Mouse (Mus musculus) heart, postnatal 25 days (tissue): ENCODE data around the gene Sdk2. TPM values are rescaled to one million over a fixed set of nuclear protein-coding genes. Genes with fewer than 3 reads are reported as not detected.

ENCODE experiments used
- DNase-seq: peaks from one replicate; pipeline ENCODE4 v3.0.0; 2022; ENCODE audit warnings: low spot score
- intact Hi-C: fragments of 180-260 bp; cut with DNase I; formaldehyde crosslinking; loops from one replicate; pipeline ENCODE4 v1.15.1; 2025
- total RNA-seq, 2 experiments: library from RNA; stranded (reverse); gene quantifications; 2 replicates each; pipeline ENCODE4 v1.2.3; 2021

Sdk2 gene
- total RNA-seq, 2 experiments from 2014 or later: 1.2 to 2.0 TPM

DNA sequence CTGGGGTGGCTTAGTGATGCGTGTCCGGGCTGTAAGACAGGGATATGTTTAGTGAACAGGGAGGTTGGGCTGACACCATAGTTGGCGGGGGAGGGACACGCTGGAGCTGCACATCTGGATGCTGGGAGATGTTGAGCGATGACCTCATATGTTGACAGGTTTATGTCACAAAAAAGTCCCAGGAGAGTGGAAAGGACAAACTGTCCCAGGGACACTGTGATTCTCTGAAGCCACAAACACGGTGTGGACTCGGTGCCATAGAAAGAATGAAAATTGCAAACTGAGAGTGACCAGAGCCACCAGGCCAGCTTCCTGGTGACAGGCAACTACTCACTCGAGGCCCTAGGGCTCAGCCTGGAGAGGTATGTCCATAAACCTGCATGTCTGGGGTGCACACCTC, 199.8 kb downstream of the Sdk2 start:
- intact Hi-C loops: loop anchor here (5.0 to 10.0 kb wide), 2 partner anchors 200 to 608 kb away; partner anchors contain the start of gene Sdk2

DNA sequence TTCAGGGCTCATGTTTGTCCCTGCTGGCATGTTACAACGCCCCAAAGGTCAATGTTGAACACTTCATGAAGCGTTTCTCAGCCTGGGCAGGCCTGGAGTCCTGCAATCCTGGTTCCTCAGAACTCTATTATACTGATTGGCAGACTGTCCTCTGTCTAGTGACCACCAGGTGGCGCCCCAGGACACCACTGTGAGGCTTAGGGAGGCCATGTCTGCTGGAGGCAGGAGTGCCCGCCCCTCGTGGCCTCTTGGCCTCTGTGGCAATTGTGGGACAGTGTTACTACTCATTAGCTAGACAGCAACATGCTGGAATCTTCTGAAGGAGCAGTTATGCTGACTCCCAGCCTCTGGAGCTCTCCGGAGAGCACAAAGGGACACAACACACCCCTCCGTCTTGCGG, 201.2 kb downstream of the Sdk2 start:
- DNase-seq: peak; percentile 53
- intact Hi-C loops: loop anchor here (1.0 to 10.0 kb wide), 4 partner anchors 202 to 771 kb away; partner anchors contain the start of gene Sdk2

More for the DNA sequence above, 199.8 kb downstream of the Sdk2 start:
- DNase-seq: no peak

GRCm38 (mm10) chr11:113863408-113863807, 203.4 kb downstream of the Sdk2 start:
- DNase-seq: no peak
- intact Hi-C loops: loop anchor here (10.0 kb wide), 1 partner anchor 611 kb away; no protein-coding TSS in a partner anchor

GRCm38 (mm10) chr11:113855661-113856060, 211.2 kb downstream of the Sdk2 start:
- DNase-seq: no peak
- intact Hi-C loops: no loop called here

DNA sequence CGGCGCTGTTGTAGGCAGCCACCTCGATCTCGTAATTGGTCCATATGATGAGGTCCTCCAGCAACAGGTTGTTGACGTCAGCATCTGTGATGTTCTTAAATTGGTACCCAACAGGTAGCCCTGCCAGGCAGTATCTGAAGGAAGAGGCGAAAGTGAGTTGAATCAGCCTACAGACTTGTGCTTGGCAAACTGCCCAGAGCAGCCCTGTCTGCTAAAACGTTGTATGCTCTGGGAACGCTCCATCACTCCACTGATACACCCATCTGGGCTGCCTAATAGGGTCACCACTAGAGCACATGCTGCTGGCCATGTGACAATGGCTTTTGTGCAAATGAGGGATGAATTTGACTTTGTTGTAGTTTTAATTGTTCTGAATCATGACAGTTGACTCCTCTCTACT, 215.1 kb downstream of the Sdk2 start:
- DNase-seq: no peak
- intact Hi-C loops: no loop called here

DNA sequence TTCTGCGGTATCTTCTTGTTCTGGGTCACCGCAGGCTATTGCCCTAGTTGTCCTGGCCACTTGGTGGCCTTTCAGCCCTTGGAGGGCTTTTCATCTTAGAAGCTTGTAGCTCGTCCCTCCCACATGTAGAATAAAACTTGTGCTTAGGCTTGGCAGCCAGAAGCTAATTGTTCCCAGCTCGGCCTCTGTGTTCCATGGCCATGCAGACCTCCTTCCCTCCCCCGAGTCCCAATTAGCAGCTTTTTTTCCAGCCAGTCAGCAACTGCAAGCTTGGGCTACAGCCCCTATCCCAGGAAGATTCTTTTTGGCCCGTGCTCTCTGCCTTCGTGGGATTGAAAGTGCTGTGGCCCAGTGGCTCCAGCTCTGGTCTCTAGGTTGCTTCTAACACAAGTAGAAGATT, 217.5 kb downstream of the Sdk2 start:
- intact Hi-C loops: no loop called here
- no peak for DNase-seq

DNA sequence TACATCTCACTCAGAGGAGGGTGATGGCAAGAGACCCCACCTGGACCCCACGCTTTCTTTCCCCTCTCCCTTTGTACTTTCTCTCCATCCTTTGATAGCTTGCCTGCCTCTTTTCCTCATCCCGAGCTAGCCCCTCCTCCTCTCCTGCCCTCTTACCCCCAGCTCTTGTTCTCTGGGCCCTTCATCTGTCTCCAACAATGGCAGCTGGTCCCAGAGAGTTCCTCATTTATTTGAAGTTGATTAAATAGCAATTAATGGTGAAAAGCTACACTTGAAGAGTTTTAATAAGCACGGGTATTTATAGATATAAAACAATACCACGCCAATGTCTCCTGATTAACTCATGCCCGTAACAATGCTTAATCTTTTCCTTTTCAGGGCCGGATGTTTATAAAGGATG, 222.9 kb downstream of the Sdk2 start:
- intact Hi-C loops: no loop called here
- DNase-seq: no peak

DNA sequence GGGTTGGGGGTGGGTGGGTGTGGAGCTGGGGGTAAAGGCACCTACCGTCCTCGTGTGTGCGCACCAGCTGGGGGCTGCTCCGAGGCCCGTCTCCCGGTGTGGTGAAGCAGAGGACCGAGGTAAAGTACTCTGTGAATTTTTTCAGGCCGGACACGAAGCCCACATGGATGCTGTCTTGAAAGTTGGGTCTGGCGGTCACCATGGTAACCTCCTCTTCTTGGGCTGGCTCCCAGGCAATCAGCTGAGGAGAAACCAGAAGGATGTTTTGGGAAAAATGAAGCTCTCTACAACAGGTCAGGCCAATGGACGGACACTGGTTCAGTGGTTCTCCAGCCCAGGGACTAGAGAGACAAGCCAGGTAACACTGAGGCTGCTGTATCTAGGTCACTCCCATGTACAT, 224.0 kb downstream of the Sdk2 start:
- no peak for DNase-seq
- intact Hi-C loops: no loop called here

DNA sequence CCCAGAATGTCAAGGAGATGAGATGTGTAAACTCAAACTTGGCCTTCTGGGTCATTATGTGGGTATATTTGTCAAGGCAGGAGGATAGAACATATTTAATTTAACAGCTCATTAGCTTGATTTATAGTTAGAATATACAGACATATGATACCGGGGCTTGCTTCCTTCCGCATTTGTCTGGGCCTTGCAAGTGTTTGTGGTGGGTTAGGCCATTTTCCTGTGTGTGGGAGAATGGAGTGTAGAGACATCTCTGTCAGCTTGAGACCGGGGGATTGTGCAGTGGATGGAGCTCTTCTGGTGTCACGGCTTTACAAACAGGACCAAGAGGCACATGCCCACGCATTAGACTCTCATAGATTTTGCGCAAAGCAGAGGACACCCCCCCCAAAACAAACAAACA, 235.2 kb downstream of the Sdk2 start:
- intact Hi-C loops: no loop called here
- no peak for DNase-seq

- no peak for DNase-seq
- intact Hi-C loops: no loop called here
Measured at GRCm38 (mm10) chr11:113828081-113828554, 238.7 kb downstream of the Sdk2 start.

DNA sequence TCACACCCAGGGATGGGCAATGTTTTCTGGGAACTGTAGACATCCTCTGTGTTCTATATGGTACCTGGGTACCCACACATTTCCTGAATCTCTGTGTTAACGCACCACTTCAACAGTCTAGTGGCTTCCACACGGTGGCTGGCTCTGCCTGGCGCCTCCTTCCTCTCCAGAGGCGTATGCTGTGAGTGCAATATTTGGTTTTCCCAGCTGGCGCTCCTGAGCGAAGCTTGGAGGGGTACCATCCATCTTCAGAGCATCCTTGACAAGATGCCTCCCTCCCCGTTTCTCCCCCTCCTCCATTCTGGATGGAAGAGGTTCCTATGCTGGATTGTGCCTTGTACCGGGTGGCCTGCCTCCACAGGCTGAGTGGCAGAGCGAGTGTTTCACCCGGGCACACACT, 246.8 kb downstream of the Sdk2 start:
- intact Hi-C loops: no loop called here
- DNase-seq: no peak

DNA sequence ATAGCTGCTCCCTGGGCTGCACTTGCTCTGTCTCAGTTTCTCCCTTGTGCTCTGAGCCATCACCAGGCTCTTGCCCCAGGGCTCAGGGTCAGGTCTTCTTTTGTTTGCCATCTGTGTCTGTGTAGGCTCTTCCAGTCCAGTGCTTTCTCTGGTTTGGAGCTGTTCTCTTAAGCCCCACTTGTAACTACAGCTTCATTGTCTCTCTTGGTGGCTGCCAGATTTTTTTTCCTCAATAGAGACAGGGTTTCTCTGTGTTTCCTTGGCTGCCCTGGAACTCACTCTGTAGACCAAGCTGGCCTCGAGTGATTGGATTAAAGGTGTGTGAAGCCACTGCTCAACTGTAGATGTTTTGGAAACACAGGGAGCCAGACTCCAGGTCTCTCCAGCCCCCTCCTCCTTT, 247.8 kb downstream of the Sdk2 start:
- no peak for DNase-seq
- intact Hi-C loops: no loop called here

DNA sequence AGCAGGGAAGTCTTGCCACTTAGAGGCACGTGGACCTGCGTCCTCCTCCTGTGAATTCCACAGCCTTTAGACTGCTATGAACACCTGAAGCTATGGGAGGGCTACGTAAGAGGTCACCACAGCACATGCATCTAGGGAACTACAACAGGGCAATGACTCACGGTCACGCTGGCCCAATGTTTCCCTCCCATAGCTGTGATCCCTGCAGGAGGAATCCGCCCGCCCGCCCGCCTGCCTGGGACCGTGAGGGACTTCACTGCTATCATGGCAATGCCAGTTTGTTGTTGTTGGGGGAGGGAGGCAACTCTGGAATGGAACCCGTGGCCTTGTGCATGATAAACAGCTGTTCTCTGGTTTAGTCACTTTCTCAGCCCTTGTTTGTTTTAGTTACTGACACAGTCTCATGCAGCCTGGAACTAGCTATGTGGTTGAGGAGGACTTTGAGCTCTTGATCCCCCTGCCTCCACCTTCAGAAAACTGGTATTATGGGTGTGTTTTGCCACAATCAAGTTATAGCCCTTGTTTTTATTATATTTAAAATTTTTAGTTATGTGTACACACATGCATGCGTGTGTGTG, 249.8 kb downstream of the Sdk2 start:
- DNase-seq: no peak
- intact Hi-C loops: no loop called here

DNA sequence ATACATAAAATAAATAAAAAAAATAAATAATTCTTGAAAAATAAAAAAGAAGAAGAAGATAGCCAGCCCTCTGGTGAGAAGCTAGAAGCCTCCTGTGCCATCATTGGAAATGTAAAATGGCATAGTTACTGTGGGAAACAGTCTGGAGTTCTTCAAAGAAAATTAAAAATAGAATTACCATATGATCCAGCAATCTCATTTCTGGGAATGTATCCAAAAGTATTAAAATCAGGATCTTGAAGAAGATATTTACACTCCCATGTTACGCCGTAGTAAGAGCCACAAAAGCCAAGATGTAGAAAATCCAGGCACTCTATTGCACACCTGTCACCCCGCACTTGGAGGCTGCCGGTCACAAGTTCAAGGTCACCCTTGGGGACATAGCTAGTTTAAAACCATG, 250.4 kb downstream of the Sdk2 start:
- no peak for DNase-seq
- intact Hi-C loops: no loop called here

DNA sequence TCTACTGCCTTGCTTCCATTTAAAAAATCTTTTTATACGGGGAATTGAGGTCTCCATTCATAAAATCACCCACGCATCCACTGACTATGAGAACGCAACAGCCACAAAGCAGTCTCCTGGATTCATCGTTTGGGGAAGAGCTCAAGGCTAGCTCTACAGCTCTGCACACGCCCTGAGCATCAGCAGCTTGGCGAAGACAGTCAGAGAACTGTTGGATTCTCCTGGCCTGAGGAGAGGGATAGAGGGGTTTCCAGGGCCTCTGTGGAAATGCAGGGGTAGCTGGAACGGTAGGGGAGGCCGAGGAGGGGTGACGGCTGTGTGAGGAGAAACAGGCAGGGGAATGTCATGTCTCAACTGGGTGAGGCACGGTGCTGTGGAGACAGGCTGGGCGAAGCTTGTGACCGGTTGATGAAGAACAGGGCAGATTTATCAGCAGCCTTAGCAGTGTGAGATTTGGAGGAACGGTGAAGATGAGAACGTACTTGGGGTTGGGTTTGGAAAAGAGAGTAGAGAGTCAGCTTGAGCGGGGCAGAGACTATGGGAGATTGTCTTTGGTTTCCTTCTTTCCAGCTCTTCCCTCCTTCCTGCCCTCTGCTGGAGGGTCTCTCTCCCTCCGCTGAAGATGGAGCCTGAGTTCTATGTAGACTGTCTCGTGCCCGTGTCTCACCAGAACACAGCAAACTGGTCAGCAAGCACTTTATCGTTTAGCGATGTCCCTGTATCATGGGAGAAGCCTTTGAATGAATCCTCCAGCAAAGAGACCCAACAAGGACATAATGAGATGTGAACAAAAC, 255.1 kb downstream of the Sdk2 start:
- no peak for DNase-seq
- intact Hi-C loops: loop anchor here (1.0 to 5.0 kb wide), 4 partner anchors 61 to 514 kb away; partner anchors contain the start of gene Cdc42ep4

GRCm38 (mm10) chr11:113810638-113811545, 256.0 kb downstream of the Sdk2 start:
- DNase-seq: peak; percentile 34
- intact Hi-C loops: loop anchor here (1.0 to 5.0 kb wide), 3 partner anchors 60 to 514 kb away; partner anchors contain the start of gene Cdc42ep4

DNA sequence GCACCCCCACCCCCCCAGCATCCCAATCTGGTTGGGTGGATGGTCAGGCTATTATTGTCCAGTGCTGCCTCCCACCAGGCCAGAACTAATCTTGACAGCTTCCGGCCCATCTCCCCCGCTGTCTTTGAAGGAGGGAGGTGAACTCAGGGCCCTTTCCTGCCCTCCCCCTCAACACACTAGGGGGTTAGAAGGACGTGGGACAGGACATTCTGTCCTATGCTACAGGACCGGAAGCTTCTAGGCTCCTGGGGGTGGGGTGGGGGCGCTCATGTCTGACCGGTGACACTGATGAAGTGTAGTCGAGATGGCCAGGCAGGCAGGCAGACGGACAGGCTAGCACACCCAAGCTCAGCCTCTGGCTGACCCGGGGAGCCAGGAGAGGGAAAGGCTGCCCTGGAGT, 259.8 kb downstream of the Sdk2 start:
- peak; percentile 74 for DNase-seq
- intact Hi-C loops: no loop called here

DNA sequence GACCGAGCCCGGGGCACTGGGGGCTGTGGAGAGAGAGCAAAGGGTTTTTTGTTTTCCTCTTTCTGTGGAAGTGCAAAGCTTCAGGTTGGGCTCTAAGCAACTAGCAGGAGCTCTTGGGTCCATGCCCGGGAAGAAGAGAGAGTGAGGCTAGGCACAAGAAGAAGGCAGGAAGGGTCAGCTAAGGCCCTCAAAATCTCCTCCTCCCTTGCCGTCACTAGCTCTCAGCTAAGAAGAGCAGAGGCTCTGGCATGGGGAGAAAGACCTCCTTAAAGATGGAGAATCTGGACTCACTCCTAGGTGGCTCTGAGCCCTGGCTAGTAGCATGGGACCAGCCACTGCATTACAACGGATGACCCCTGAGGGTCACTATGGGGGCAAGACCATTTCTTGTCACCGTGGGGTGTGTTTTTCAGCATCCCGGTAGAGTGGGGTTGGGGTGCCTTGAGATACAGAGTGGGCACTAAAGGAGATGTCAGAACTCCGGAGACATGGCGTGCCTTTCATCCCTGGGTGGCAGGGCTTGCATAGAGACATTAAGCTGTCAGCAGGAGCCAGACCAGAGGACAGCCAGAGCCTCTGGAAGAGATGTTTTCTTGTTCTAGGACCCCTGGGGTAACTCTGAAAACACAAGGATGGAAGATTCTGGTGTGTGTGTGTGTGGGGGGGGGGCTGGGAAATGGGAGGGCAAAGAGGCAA, 260.3 kb downstream of the Sdk2 start:
- intact Hi-C loops: no loop called here

GRCm38 (mm10) chr11:113805974-113806373, 260.9 kb downstream of the Sdk2 start:
- no peak for DNase-seq
- intact Hi-C loops: no loop called here

More for the DNA sequence above, 260.3 kb downstream of the Sdk2 start:
- DNase-seq: no peak
